Mouse (Mus musculus): ENCODE results near the gene Cfh. TPM values are rescaled to one million over a fixed set of nuclear protein-coding genes. Genes with fewer than 3 reads are reported as not detected.

Cfh gene
- 0.24 TPM for polyA plus RNA-seq (2017; shearing (Covaris generic))

GRCm38 (mm10) chr1:140183664-140184063 lies at the start of gene Cfh:
Gene Cfh, minus strand, starts transcription at chr1:140183764.

Other genes with a start within 250 kb of the Cfh start
- gene Kcnt2, start 62.4 kb upstream of the Cfh start, polyA plus RNA-seq (2017; shearing (Covaris generic)) = not detected